Mouse (Mus musculus): ENCODE results near the gene Apol7a.
"Not testable (repeated sequence)": the region's sequence is repeated elsewhere in the genome, so short reads cannot be mapped to it uniquely, and the experiment has no call there.

GRCm38 (mm10) chr15:77411035-77411434, 12.1 kb upstream of the Apol7a start, which contains the start of gene Apol9a:
- not testable (repeated sequence) for TF ChIP-seq TAL1, GATA1 (IDR thresholded peaks at IDR 0.05; ENCODE audit: low read length)

Measured in erythroblast, embryonic 14.5 days (primary cell).